Mouse (Mus musculus): Measurements from ENCODE around the gene Msantd2.

The Msantd2 gene

GRCm38 (mm10) chr9:37488611-37489396 is at the start of gene Msantd2:
Msantd2 (plus strand) TSS chr9:37489319.
- DNase-seq (ENCODE audit: low spot score) = peak; percentile 92

GRCm38 (mm10) chr9:37452401-37452800 is 36.7 kb upstream of the Msantd2 start:
- DNase-seq (ENCODE audit: low spot score) = no peak

- no peak for DNase-seq (ENCODE audit: low spot score)
These were observed 35.8 kb upstream of the Msantd2 start for GRCm38 (mm10) chr9:37453328-37453727.

GRCm38 (mm10) chr9:37454011-37454492 is 35.1 kb upstream of the Msantd2 start:
- DNase-seq (ENCODE audit: low spot score) = no peak

DNA sequence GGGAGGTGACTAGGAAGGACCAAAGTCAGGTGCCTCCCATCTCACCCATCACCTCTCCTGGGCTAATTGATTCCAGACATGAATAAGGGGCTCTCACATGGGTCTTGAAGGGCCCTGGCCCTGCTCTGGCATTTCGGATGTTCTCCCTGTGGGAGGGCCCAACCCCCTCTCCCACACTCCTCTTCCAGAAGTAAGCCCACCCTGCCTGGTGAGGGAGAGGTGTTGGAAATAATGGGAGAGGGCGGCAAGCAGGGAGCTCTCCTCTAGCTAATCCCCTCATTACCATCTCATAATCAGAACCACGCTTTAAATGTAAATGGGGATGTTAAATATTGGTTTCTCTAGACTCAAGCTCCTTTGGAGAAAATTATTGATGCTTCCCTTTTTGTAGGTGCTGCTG is 34.1 kb upstream of the Msantd2 start:
- DNase-seq (ENCODE audit: low spot score) = no peak

DNA sequence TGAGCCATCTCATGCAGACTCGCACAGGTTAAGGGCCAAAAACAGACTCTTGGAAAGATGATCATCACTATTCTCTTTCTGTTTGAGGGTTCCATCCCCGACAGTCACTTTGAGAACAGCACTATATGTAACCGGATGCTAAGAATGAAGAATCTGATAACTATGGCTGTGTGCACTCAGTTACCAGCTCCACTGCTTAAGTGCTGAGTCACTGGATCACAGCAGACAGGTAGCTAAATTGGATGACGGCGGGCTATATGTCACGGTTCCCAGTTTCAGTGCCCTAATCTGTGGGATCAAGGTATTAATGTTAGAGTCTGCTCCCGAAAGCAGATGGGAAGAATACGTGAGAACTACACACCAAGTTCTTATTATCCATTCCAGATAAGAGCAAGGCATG is 33.3 kb upstream of the Msantd2 start:
- DNase-seq (ENCODE audit: low spot score) = no peak

DNA sequence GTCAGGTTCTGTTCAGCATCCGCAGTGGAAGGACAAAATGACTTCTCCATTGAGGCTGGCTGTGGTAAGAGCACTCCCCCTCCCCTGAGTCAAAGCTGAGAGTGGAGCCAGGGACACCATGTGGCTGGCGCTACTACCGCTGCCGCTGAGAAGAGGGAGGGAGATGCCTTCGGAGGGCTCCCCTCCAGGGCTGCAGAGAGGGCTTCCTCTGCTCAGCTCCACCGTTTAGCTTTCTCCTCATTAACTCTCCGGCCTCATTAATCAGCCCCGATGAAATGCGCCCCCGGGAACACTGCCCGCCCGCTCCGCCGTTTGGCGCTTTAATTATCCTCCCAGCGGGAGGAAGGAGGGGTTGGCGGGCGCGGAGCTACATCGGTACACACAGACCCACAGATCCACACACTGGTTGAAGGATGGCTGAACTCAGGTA is 32.6 kb upstream of the Msantd2 start:
- DNase-seq (ENCODE audit: low spot score) = no peak

GRCm38 (mm10) chr9:37457151-37457550 is 32.0 kb upstream of the Msantd2 start:
- DNase-seq (ENCODE audit: low spot score) = no peak

DNA sequence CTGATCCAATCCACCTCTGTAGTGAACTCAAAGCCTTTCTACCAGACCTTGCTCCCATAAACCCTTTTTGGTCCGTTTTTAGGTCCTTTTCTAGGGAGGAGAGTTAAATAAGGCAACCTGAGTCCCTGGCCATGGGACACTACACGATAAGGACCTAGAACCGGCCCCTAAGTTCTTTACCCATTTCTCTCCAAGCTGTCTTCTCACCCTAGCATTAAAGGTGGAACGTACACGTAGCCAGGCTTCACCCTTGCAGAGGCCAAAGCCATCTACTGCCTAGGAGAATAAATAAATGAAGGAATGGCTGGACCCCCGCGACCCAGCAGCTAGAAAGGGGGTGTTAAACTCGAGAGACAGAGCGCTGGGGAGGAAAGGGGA is 29.5 kb upstream of the Msantd2 start:
- no peak for DNase-seq (ENCODE audit: low spot score)

DNA sequence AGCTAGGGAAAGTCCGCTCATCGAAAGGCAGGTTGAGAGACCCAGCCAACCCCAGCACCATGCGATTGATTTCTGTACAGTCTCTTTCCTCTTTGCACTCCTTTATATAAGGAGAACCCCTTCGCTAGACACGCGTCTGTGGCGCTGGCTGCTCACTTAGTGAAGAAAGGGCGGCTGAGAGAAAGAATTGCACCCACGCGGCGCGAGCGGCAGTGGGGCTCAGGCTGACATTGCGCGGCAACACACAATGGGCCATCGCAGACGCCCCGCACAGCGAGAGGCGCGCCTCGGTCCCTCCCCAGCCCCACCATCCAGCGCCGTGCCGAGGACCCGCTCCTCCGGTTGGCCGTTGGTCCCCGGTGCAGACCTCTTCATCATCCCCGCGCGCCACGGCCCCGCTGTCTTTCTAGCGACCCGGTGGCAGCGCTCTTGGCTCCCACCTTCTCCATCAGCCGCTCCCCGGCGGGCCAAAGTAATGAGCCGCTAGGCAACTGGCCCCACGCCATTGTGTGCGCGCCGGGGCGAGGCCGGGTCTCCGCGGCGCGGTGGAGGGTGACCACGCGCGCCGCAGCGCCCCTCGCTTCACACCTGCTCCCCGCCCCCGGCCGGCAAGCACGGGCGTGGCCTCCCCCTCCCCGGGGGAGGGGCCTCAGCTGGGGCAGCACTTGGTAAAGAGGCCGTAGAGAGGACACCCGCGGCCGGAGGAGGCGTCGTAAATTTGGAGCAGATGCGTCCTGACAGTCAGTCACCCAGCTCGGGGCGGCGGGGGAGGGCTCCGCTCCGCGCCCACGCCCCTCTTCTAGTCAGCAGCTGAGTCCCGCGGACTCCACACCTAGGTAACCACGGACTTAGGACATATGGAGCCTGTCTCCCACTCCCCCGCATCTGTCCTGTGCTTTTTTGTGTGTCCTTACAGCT is 28.8 kb upstream of the Msantd2 start:
- no peak for DNase-seq (ENCODE audit: low spot score)

GRCm38 (mm10) chr9:37460961-37461340 is 28.2 kb upstream of the Msantd2 start:
- no peak for DNase-seq (ENCODE audit: low spot score)

- DNase-seq (ENCODE audit: low spot score) = no peak
These were observed 27.5 kb upstream of the Msantd2 start for GRCm38 (mm10) chr9:37461571-37461970.

DNA sequence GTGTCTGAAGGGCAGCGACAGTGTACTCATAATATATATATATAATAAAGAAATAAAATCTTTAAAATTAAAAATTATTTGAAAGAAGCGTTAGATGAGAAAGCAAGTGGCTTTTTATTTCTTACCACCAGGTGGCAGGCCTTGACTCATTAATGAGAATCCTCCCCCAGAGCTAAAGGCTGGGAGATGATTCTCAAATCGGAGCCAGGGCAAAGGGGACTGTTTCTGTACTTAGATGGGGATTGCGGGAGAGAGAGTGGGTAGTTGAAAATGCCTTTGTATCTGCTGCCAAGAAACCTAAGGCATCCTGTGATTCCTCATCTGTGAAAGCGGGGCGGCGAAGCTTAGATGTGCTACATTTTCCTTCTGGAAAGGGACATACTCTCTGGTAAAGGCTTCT is 26.4 kb upstream of the Msantd2 start:
- DNase-seq (ENCODE audit: low spot score) = peak; percentile 51

GRCm38 (mm10) chr9:37473611-37474125 is 15.5 kb upstream of the Msantd2 start:
- DNase-seq (ENCODE audit: low spot score) = no peak

- no peak for DNase-seq (ENCODE audit: low spot score)
These were observed 14.2 kb upstream of the Msantd2 start for GRCm38 (mm10) chr9:37474923-37475322.

DNA sequence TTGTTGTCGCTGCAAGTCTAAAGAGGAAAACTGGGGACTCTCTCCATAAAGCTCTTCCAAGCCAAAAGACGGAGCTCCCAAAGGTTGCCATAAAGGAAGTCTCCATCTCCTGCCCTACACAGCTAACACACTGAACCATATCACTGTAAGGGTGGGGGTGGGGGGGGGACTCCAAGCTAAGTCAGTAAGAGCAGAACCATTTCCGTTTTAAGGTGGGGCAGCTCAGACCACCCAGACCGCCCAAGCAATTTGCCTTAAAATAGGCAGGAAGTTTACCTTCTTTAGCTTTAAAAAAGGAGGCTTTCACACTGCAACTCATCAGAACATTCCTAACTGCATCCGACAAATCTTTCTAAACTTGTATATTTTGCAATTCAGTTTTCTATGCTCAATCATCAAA is 4.0 kb upstream of the Msantd2 start:
- DNase-seq (ENCODE audit: low spot score) = no peak

DNA sequence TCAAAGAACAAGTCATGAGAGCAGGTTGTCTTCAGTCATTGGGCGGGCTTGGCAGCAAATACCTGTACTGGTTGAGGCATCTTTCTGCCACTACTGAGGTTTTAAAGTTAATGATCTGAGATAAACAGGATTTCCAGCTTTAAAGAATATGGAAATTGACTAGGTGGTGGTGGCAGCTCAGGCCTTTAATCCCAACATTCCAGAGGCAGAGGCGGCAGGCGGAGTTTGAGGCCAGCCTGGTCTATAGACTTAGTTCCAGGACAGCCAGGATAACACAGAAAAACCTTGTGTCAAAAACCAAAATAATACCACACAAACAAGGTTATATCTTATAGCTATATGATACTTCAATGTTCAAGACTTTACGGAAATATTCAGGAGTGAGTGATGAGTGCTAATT is 1.1 kb upstream of the Msantd2 start:
- DNase-seq (ENCODE audit: low spot score) = no peak

- peak; percentile 29 for DNase-seq (ENCODE audit: low spot score)
These were observed 464 bp downstream of the Msantd2 start for GRCm38 (mm10) chr9:37489446-37490120.

GRCm38 (mm10) chr9:37495761-37496160 is 6.6 kb downstream of the Msantd2 start:
- peak; percentile 39 for DNase-seq (ENCODE audit: low spot score)

DNA sequence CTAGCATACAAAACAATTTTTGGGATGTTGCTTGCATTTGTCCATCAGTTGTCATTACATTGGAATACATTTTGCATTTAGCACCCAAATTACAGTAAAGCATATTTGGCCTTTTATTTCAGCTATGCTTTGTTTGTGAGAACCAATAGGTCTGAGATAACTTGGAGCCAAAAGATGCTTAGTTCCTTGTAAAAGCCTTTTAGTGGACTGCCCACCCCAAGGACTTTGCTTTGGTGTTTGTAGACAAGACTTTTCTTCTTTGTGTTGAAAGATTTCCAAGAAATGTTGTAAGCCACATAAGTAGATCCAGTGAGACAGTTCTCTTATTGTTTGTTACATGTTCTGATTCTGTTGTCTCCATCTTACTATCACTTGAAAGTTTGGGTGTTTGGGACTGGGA is 7.2 kb downstream of the Msantd2 start:
- DNase-seq (ENCODE audit: low spot score) = no peak

- no peak for DNase-seq (ENCODE audit: low spot score)
These were observed 11.1 kb downstream of the Msantd2 start for GRCm38 (mm10) chr9:37500201-37500600.

DNA sequence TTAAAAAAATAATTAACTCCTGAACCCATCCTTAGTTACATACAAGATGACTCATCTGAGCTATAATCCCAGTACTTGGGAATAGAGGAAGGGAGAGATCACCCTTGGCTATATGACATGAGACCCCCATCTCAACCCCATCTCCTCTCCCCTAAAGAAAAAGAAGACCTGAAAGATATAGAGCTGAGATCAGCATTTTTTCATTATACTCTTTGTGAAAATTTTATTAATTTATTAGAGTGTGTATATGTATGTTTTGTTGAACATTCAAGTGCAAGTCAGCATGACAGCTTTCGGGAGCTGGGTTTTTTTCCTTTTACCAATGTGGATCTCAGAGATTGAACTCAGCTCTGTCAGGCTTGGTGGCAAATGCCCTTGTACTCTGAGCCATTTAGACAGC is 12.1 kb downstream of the Msantd2 start:
- DNase-seq (ENCODE audit: low spot score) = no peak
